Mouse (Mus musculus): ENCODE measurements around the gene Gm30191.

The Gm30191 gene

DNA sequence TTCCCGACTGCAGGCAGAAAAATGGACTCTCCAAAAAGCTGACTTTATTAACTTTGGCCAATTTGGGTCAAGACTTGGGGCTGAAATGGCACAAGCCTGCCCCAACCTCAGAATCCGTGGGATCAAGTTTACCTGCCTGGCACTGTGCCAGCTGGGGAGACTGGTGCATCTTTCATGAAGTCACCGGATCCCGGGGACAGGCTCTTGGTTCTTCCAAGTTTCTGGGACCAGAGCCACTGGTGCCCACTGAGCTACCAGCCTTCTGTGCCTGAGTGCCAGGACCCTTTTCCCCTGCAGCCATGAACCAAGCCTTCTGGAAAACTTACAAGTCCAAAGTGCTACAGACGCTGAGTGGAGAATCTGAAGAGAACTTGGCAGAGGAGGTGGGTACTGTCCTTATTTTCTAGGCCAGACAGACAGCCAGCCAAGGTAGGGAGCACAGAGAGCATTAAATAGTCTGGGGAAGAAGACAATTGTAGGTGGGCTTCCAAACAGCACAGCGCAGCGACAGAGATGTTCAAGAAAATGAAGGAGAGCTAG is at the start of gene Gm30191:
Gene Gm30191 (plus strand): TSS at position 217 of the 540 bp plus-strand sequence.
- no peak for DNase-seq (ENCODE audit: low read depth, low spot score)

DNA sequence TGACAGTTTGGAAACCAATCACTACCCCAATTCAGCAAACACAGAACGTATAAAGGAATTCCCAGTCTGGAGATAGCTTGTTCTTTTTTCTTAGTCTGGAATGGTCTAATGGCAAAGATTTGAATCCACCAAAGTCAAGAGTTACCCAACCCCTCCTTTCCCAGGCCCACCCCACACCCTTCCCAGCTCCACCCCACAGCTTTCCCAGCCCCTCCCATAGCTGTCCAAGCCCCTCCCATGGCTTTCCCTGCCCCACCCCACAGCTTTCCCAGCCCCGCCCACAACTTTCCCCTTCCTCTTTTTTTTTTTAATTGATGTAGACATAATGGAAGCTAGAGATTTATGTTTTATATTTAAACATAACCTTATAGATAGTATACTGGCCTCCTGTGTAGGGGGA is 47.4 kb upstream of the Gm30191 start:
- DNase-seq (ENCODE audit: low read depth, low spot score): no peak

DNA sequence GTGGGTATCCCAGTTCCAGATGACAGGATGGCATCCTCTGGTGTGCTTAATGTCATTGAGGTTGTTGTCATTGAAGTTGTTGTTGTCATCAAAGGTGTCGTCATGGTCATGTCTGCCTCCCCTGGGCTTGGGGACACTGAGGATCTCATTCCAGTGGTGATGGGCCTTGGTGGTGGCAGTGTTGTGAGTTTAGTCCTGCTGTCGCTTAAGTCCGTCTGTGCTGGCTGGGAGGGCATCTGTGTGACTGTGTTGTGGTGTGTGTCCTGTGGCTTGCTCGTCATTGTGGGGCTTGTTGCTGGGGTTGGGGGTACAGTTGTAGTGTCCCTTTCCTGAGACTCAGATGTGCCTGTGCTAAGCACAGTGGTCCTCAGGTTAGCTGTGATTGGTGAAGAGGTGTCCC is 43.8 kb upstream of the Gm30191 start, which contains the start of gene Gm7534:
Gene Gm7534 (minus strand): TSS at position 101 of the 400 bp plus-strand sequence.
- no peak for DNase-seq (ENCODE audit: low read depth, low spot score)

DNA sequence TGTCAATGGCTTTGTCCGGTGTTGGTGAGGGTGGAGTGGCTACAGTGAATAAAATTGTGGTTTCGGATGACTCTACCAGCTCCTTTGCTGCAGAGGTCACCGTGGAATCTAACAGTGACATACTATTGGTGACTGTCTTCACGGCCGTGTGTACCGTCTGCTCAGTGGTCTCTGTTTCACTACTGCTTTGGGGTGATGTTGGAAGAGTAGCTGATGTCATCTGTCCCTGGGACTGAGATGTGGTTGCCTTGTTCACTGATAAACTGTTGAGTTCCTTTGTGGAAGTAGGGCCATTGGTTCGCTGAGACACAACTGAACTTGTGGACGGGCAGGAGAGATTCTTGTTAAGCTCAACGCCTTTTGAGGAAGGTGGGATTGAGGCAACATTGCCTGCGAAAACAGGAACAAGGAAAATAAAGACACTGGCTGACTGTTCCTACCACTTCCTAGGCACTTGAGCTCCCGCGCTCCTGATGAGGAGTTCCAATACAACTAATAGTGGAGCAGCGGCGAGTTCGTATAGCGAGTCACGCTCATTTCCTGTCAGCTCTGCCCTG is 43.3 kb upstream of the Gm30191 start:
- no peak for DNase-seq (ENCODE audit: low read depth, low spot score)

DNA sequence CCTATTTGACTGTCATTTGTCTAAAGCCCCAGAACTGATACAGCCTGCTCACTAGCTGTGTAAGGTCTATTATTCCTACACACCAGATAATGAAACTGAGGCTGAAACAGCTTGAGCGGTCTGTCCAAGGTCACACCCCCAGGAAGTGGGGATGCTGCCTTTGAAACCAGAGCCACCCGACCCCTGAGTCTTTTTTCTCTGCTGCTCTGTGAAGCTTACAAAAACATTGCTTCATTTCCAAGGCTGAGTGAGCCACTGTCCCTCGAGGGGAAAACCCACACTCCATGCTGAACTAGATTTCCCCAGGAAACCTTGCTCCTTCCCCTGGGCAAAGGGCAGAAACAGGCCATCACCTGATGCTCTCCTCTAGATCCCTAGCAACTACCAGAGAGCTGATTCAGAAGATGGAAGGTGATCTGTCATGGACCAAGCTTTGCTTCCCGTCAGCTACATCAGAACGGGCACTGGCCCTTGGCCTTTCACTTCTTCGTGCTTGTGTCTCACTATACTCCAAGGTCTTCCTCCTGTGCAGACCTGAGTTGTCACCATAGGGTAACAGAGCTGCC is 40.2 kb upstream of the Gm30191 start:
- no peak for DNase-seq (ENCODE audit: low read depth, low spot score)

DNA sequence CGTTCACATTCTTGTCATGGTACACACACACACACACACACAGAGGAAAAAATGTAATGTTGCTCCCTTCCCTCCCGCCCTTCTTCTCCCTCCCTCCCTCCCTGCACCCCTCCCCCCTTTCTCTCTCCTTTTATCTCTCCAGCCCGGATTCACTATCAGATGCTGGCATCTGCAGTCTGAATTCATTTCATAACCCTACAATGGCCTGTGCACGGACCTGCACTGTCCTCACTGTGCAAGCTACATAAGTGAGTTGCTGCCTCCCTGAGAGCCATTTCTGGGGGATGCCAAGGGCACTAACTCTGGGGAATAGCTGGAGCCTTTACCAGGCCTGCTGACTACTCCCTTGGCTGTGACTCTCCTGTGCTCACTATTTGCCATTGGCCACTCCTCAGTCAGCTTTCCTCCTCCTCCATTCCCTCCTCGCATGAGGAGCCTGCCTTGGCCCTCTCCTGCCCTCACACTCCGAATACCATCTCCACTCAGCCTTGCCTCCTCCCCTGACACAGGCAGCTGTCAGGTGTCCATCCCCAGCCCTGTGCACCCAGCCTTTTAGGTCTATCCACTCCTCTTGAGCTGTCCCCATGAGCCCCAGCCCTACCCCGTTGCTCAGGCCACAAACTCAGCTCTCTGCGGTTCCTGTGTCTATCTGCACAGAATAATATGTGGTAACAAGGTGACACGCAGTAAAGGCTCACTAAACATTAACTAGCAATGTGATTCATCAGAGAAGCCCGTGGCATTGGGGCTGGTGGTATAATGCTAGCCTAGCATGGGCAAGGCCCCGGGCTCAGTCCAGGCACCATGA is 23.7 kb upstream of the Gm30191 start:
- DNase-seq (ENCODE audit: low read depth, low spot score): no peak

DNA sequence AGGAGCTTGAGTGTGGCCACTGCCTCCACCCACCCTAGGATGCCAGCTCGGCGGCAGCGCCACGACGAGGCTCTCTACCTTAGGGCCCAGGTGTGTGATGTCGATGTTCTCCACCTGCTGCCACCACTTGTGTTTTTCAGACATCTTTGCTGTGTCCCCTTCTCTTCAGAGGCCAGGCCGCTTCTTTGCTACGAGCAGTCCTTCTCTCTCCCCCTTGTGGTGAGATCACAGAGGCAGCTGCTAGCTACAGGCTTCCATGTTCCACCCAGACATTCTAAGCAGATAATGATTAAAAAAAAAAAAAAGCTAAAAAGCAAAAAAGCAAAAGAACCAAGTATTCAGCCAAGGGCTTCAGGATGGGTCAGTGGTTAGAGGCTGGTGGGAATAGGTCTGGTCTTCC is 19.5 kb upstream of the Gm30191 start, which contains the start of gene Catsper4:
Gene Catsper4 (minus strand): TSS at position 190 of the 400 bp plus-strand sequence.
- no peak for DNase-seq (ENCODE audit: low read depth, low spot score)

DNA sequence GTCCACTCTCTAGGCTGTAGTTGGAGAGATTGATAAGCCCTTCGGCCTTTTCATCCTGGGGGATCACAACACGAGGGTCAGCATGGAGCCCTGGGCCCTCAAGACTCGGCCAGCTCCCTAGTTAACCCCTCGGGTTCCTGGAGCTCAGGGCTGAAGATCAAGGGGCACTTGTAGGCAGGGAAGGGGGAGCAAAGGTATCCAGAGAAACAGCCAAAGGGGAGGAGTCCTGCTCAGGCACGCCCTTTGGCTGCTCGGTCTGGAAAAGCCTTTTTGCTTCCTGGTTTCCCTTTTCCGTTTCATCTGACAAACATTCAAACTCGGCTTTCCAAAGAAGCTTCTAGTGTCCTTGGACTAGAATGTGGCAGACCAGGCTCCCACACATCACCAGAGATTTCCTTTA is 16.3 kb upstream of the Gm30191 start:
- DNase-seq (ENCODE audit: low read depth, low spot score): no peak

DNA sequence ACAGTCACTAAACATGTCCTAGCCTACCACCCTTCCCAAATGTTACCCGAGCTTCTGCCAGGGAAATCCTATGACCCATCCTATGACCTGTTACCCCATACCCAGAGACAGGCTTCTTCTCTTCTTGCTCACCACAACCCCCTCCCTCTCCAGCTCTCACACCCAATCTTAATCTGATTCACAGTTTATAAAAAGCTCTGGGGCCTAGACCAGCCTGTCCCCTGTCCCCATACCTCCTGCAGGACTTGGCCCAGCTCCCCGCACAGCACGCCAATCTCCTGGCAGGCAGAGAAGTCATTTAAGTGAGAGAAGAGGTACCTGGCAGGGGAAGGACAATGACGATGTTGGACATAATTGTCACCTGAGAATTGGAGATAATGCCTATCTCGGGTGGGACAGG is 11.9 kb upstream of the Gm30191 start:
- DNase-seq (ENCODE audit: low read depth, low spot score): no peak

DNA sequence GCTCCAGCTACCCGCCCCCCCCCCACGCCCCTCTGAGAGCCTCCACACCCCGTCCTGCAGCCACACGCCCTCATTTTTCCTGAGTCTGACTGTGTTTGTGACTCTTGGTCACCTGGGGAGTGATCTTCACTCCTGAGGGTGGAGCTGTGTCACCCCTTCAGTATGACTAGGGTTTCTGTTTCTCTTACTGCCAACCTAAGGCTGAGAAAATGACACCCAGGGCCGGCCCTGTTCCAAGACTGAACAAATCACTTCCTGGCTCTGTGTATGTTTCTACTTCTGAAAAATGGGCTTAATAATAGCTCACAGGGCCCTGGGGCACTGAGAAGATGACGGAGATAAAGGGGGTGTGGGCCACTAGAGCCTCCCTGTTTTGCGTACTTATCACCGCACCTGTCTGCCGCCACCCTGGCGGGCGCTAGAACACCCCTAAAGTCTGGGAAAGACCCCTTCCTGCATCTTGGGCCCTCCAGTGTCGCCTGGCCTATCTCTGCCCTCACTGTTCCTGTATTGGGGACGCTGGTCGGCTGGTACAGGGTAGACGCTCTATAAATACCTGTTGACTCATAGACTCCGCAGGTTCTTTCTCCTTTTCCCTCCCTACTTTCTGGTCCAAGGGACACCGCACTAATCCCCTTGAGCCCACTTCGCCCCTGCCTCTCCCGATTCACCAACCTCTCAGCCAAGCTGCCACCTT is 9.0 kb upstream of the Gm30191 start:
- DNase-seq (ENCODE audit: low read depth, low spot score): no peak

DNA sequence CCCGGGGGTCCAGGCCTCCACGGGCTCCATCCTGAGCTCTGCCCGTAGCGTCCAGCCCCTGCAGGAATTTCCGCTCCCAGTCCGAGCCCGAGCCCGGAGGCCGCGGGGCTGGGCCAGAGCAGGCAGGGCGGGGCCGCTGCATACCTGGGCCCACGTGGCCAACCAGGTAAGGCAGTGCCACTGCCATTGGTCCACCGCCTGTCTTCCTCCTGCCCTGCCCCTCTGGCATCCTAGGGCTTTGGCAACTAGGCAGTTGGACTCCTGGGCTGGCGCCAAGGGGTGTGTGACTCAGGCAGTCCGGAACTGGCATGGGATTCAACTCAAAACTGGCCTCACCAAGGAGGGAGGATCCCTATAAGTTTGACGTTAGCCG is 8.5 kb upstream of the Gm30191 start, which contains the start of gene Cnksr1:
Gene Cnksr1 (minus strand): TSS at position 121 of the 373 bp plus-strand sequence.
- DNase-seq (ENCODE audit: low read depth, low spot score): no peak

DNA sequence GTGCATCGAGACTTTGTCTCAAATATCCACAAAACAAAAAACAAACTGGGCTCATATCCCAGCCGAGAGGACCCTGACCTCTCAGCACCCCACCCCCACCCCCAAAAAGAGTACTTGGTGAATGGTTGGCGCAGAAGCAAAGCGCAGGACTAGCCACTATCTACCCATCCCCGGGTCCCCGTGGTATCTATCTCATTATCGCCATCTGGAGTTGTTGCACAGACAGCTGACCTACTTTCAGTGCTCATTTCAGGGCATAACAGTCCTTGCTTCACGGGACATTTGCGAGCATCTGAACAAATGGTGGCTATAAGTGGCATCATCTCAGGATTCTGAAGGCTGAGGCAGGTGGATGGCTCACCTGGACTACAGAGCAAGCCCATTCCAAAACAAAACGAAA is 8.0 kb upstream of the Gm30191 start:
- no peak for DNase-seq (ENCODE audit: low read depth, low spot score)

DNA sequence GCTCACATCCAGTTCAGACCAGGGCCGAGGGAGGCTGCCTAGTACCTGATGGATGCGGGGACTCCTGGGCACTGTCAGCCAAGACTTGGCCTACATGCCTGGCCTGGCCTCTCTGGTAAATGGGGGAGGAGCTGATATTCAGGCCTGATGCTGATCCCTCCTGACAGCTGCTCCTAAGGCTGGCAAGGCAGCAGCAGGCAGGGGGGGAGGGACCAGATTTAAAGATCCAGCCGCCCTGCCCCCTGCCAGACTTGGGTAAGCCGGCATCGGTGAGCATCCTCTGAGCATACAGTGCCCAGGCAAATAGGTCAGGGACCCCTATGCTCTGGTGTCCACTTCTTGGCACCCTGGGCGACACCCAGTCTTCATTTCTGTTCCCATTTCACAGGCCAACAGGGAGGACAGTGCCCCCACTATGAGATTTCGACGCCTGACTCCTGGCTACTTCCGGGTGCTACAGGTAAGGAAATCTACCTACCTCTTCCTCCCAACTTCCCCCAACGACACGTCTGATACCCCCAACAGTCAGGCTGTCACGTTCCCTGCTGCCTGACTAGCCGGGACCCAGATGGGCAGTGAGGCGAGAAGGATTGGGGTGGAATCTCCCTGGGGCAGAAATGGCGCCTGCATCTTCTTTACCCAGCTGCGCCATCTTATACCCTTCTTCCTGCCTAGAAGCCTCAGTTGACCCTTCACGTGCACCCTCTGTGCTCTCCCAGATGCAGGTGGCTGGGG is 3.1 kb upstream of the Gm30191 start, which contains the start of gene E130218I03Rik:
Gene E130218I03Rik (plus strand): TSS at position 147 of the 735 bp plus-strand sequence.
- no peak for DNase-seq (ENCODE audit: low read depth, low spot score)

DNA sequence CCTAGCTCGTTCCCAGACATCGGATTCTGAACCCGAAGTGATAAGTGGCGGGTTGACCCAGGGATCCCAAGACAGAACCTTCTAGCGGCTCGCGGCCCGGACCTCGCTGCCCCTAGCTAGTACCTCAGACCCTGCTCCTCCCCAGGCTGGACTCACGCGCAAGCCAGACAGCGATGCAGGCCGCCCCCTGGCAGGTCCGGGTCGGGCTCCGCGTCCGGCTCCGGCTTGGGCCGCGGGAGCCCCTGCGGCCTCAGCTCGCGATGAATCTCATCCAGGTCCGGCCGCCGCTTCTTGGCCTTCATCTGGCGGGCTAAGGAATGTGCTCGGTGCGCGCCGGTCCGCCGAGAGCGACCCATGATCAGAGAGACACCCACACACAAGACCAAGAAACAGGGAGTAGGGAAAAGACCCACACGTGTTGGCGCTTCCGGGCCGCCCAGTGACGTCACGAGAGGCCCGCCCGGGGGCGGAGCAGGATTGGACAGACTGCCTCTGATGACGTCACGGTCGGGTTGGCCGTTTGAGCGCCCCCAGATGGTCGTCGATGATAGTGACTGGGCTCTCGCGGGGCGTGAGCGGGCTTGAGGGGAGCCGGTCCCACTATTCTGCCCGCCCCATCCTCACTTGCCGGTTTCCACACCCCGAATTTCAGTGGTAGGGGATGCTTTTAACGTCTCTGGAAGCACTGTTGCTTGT is 1.4 kb upstream of the Gm30191 start, which contains the start of gene Zfp593:
Gene Zfp593 (minus strand): TSS at position 445 of the 696 bp plus-strand sequence.
- DNase-seq (ENCODE audit: low read depth, low spot score): peak; percentile 95

DNA sequence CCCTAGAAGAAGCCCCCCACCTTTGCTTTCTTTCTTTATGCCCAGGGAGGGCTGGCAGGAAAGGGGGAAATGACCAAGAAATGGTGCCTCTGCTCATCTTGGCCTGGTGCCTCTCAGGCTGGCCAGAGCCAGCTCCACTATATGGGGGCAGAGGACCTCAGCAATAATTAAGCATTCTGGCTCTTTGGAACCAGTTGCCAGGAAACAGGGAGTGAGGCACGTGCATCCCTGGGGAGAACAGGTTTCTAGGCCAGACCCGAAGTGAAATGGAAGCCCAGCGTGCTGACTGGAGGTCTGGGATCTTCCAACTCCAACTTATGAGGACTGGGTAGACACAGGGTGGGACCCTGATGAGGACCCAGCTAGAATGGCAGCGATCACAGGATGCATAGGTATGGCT is 479 bp upstream of the Gm30191 start:
- DNase-seq (ENCODE audit: low read depth, low spot score): no peak

DNA sequence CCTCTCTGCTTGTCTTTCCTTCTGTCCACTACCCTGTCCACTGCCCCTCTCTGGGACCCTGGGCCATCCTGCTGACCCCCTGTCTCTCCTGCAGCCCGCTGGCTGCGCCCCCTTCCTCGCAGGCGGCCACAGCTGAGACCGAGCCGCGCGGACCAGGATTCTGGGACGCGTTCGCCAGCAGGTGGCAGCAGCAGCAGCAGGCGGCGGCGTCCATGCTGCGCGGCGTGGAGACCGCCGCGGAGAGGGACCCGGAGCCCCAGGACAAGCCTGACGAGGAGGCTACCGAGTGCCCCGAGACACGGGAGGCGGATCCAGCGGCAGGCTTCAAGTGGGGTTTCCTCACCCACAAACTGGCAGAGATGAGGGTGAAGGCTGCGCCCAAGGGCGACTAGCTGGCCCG is 2.9 kb downstream of the Gm30191 start:
- DNase-seq (ENCODE audit: low read depth, low spot score): peak; percentile 80

DNA sequence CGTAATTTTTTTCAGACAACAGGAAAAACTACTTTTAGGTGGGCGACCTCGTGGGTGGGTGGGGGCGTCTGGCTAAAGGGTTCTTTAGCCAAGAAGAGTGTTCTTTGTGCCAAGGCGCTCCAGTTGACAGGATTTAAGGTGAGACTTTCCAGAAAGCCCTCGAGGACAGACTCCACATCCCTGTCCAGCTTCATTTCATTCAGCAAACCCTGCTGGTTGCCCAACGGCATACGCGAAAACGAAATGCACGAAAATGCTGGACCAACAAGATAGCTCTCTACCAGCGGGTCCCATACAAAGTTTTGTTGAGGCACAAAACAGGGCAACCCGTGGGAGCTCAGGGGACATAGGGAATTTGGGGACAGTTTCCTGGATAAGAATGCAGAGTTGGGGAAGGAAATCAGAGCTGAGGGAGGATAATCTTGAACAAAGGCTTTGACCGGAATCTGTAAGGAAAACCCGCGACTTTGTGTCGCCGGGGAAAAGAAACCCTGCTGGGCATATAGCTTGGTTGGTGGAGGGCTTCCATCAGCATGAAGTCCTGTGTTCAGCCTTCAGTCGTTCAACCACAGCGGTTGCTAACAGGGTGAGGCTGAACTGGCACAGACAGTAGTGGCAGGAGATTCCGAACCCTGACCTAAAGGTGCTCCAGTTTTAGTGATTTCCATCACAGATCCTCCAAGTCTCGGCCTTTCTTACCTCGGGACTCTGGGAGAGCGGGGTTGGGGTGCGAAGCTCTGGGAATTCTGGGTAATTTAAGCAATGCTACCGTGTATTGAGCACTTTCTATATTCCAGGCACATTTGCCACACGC is 3.6 kb downstream of the Gm30191 start:
- no peak for DNase-seq (ENCODE audit: low read depth, low spot score)

DNA sequence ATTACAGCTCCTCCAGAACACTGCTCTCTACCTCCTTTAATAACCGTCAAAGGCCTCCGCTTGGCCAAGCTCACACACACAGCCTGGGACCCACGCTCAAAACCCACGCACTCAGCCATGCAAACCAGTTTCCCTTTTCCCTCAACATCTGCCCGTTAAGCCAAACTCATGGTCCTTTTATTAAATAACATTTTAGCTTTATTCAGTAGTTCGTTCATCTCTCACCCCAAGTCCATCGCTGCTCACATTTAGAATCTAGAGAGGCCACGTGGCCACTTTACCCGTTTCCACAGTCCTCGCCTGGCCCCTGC is 4.2 kb downstream of the Gm30191 start:
- no peak for DNase-seq (ENCODE audit: low read depth, low spot score)

DNA sequence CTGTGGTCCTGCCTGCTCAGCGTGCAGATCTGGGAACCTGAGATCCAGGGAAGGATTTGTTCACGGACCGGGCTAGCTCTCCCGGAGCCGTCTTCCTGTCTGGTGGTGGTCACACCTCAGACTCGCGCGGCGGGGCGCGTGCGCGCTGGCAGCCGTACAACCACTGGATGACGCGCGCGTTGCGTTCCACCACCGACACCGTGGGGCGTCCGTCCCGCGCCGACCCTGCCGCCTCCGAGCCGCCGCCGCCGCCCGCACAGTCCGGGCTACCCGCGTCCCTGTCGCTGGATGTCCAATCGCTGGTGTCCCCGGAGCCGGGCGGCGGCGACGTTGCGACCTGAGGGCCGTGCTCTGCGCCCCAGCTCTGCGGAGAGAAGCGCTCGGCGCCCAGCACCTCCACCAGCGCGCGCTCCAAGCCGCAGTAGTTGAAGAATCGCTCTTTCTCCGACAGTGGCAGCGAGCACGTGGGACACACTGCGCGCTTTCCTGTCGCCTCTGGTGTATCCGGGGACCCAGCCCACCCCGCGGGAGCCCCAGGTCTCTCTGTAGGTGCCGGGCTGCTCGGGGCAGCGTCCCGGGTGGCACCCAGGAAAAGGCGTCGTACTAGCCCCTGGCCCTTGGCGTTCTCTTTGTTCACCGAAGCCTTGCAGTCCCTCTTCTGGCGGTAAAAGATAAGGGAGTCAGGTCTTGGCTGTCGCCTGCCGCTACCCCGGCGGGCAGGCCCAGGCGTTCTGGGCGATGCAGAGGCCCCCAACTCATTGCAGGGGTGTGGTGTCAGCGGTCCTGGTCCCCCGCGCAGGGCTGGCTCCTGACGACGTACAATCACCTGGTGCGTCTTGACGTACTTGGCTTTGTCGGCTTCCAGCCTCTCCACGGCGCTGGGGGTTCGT is 4.8 kb downstream of the Gm30191 start:
- DNase-seq (ENCODE audit: low read depth, low spot score): no peak
